Mouse (Mus musculus) stomach, postnatal 0 days (tissue): ENCODE measurements around the gene Idh3a. TPM values are rescaled to one million over a fixed set of nuclear protein-coding genes. Genes with fewer than 3 reads are reported as not detected.

Source experiments
- ATAC-seq: fragments of 200-750 bp; cut with Nextera tagmentation; 2 replicates; pipeline ENCODE4 v1.8.0; 2017; ENCODE audit not compliant: low FRiP score, low TSS enrichment
- DNase-seq: peaks from one replicate; pipeline ENCODE4 v3.0.0-alpha.2; 2016; ENCODE audit warnings: low spot score
- H3K27ac ChIP-seq: fragments of 300-500 bp; sonication (generic); replicated peaks from 2 replicates; pipeline ENCODE4 v1.5.1; 2014; ENCODE audit warnings: mild to moderate bottlenecking, control low read depth
- H3K27me3 ChIP-seq: fragments of 300-500 bp; sonication (generic); 2 replicates; pipeline ENCODE4 v1.6.1; 2014; ENCODE audit warnings: low read length; ENCODE audit not compliant: control insufficient read depth, insufficient read depth
- H3K36me3 ChIP-seq: fragments of 300-500 bp; sonication (generic); 2 replicates; pipeline ENCODE4 v1.6.1; 2014; ENCODE audit warnings: low read length, mixed read lengths; ENCODE audit not compliant: control insufficient read depth, insufficient read depth
- H3K4me1 ChIP-seq: fragments of 300-500 bp; sonication (generic); replicated peaks from 2 replicates; pipeline ENCODE4 v1.6.1; 2014; ENCODE audit warnings: antibody characterized with exemption; ENCODE audit not compliant: control insufficient read depth, insufficient read depth
- H3K4me2 ChIP-seq: fragments of 300-500 bp; sonication (generic); replicated peaks from 2 replicates; pipeline ENCODE4 v1.6.1; 2014; ENCODE audit warnings: low read depth, mild to moderate bottlenecking, control low read depth, moderate library complexity
- H3K4me3 ChIP-seq: fragments of 300-500 bp; sonication (generic); 2 replicates; pipeline ENCODE4 v1.5.1; 2014; ENCODE audit warnings: low read depth, low read length, control low read depth
- H3K9ac ChIP-seq: fragments of 300-500 bp; sonication (generic); 2 replicates; pipeline ENCODE4 v1.6.1; 2014; ENCODE audit warnings: mild to moderate bottlenecking, low read length, control low read depth, mixed read lengths
- H3K9me3 ChIP-seq: fragments of 300-500 bp; sonication (generic); 2 replicates; pipeline ENCODE4 v1.6.1; 2016; ENCODE audit warnings: low read length; ENCODE audit not compliant: control insufficient read depth
- CTCF ChIP-seq: IDR thresholded peaks from 2 replicates; pipeline ENCODE4 v1.5.1; 2016; ENCODE audit warnings: antibody characterized with exemption, low read depth, mild to moderate bottlenecking, moderate library complexity
- EP300 ChIP-seq: optimal IDR thresholded peaks from 2 replicates; pipeline ENCODE3; 2016; ENCODE audit warnings: antibody characterized with exemption
- WGBS: fragments of 180-500 bp; shearing (Covaris S2); extraction: QIAGEN DNeasy Blood & Tissue Kit; methylation state at CpG from one replicate; pipeline ENCODE4 v1.1.7; 2014; 5-methylcytosine and 5-hydroxymethylcytosine counted together
- polyA plus RNA-seq: library from polyadenylated mRNA; unstranded; fragments of >200 nt; fragmentation: Nextera tagmentation; extraction: Ambion mirVana; gene quantifications from 2 replicates; pipeline ENCODE4 v1.2.1, GENCODE M21; 2015

Idh3a gene
- polyA plus RNA-seq, 1 experiment from 2014 or later = 105 TPM

DNA sequence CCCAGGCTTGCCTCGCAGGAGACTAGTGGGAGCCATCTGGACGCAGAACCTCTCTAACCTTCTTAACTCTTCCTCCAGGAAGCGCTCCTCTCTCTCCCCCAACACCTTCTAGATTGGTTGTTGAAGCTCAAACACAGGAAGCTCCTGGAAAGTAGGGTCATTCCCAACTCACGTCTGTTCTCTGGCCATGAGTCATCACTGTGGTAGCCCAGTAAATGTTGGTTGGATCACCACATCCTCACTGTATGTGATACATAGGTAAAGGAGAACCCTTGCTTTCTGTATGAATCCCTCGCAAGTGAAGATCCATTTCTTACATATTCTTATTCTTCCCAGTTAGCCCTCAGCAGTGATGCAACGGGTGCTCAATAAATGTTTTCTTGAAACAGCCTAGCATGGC is 59.4 kb downstream of the Idh3a start:
- H3K9me3 ChIP-seq = no peaks in the 10 kb centered on the region
- TF ChIP-seq CTCF (no peak), EP300 (no peak)
- H3K36me3 ChIP-seq = no peaks in the 10 kb centered on the region
- no peak overlapping the region for H3K9ac ChIP-seq
- ATAC-seq (no peak), DNase-seq (no peak)
- WGBS = 73% methylated on average over 6 of the region's 6 CpGs
- peak overlapping the region; percentile 40 for H3K27ac ChIP-seq
- no peaks in the 10 kb centered on the region for H3K4me1 ChIP-seq
- no peak overlapping the region for H3K4me3 ChIP-seq
- no peak overlapping the region for H3K4me2 ChIP-seq
- H3K27me3 ChIP-seq = no peaks in the 10 kb centered on the region

DNA sequence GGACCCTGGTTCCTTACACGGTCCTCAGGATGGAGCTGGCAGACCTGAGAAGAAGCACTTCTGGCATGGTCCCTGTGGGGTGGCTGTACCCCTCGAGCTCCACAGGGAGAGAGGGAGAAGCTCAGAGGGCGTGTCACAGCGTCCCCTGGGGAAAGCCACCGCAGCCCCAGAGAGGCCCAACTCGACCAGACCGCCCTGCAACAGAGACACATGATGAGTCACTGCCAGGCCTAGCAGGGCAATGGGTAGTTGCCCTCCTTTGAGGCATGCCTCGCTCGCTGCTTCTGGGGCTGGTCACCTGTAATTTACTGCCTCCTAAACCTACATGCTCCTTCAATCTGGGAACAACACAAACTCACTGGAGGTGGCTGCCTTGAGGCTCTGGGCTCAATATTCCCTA is 60.1 kb downstream of the Idh3a start:
- no peak for ATAC-seq
- 67% methylated on average over 9 of the region's 9 CpGs for WGBS

GRCm38 (mm10) chr9:54647456-54647855 is 61.3 kb downstream of the Idh3a start:
- WGBS = 43% methylated on average over 2 of the region's 2 CpGs
- Histone ChIP-seq H3K9me3 (no peaks in the 10 kb centered on the region), H3K27ac (peak overlapping the region; percentile 50; the same call in 1 of the 2 replicates), H3K4me2 (no peak overlapping the region), H3K4me3 (no peak overlapping the region), H3K36me3 (no peaks in the 10 kb centered on the region), H3K9ac (no peak overlapping the region), H3K4me1 (no peaks in the 10 kb centered on the region), H3K27me3 (no peaks in the 10 kb centered on the region)
- ATAC-seq (peak; percentile 6; the same call in 1 of the 2 replicates), DNase-seq (no peak)
- TF ChIP-seq CTCF (no peak), EP300 (peak; percentile 57)

More for the DNA sequence above, 60.1 kb downstream of the Idh3a start:
- H3K36me3 ChIP-seq = no peaks in the 10 kb centered on the region
- H3K4me1 ChIP-seq = no peaks in the 10 kb centered on the region
- H3K27me3 ChIP-seq = no peaks in the 10 kb centered on the region
- TF ChIP-seq CTCF (no peak), EP300 (no peak)
- H3K4me3 ChIP-seq = no peak overlapping the region
- H3K9ac ChIP-seq = no peak overlapping the region
- peak overlapping the region; percentile 31 for H3K27ac ChIP-seq
- H3K4me2 ChIP-seq = no peak overlapping the region
- no peak for DNase-seq
- no peaks in the 10 kb centered on the region for H3K9me3 ChIP-seq

GRCm38 (mm10) chr9:54649360-54649759 is 63.2 kb downstream of the Idh3a start:
- 0 out of 2 replicates have a peak, but pooled peaks have one; percentile 31 for ATAC-seq
- H3K27ac ChIP-seq = peak overlapping the region; percentile 40; the same call in 1 of the 2 replicates
- H3K4me1 ChIP-seq = no peaks in the 10 kb centered on the region
- DNase-seq = no peak
- no peak overlapping the region for H3K4me3 ChIP-seq
- H3K4me2 ChIP-seq = no peak overlapping the region
- H3K9ac ChIP-seq = no peak overlapping the region
- no peaks in the 10 kb centered on the region for H3K9me3 ChIP-seq
- 52% methylated on average over 1 of the region's 1 CpGs for WGBS
- H3K36me3 ChIP-seq = no peaks in the 10 kb centered on the region
- TF ChIP-seq EP300 = no peak
- no peak for TF ChIP-seq CTCF
- H3K27me3 ChIP-seq = no peaks in the 10 kb centered on the region

DNA sequence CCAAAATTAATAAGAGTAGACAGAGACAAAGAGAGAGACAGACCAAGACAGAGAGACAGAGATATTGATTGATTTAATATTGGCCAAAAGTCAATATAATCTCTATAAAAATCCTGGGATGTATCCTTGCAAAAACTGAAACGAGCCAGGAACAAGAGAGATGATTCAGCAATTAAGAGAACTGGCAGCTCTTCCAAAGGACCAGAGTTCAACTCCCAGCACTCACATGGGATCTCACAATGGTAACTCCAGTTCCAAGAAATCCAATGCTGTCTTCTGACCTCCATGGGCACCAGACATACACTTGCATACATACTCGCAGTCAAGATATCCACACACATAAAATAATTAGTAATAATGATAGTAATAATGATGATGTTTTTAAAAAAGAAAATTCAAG is 66.6 kb downstream of the Idh3a start:
- TF ChIP-seq CTCF = no peak
- no peak for TF ChIP-seq EP300
- no peaks in the 10 kb centered on the region for H3K36me3 ChIP-seq
- no peak overlapping the region for H3K27ac ChIP-seq
- H3K9me3 ChIP-seq = no peaks in the 10 kb centered on the region
- H3K4me3 ChIP-seq = no peak overlapping the region
- DNase-seq = no peak
- no peak overlapping the region for H3K4me2 ChIP-seq
- H3K9ac ChIP-seq = no peak overlapping the region
- no peaks in the 10 kb centered on the region for H3K4me1 ChIP-seq
- WGBS = 77% methylated on average over 2 of the region's 2 CpGs
- H3K27me3 ChIP-seq = no peaks in the 10 kb centered on the region
- ATAC-seq = no peak

Other genes starting within 250 kb of the Idh3a start
- 1.8 and 2.2 TPM in 2 replicates for gene Dmxl2, start 84.7 kb upstream of the Idh3a start, polyA plus RNA-seq
- 0.04 TPM in 2 replicates for gene Sh2d7, start 47.4 kb upstream of the Idh3a start, polyA plus RNA-seq
- 6.1 and 7.5 TPM in 2 replicates for gene Cib2, start 26.1 kb upstream of the Idh3a start, polyA plus RNA-seq
- gene Acsbg1, start 75.5 kb downstream of the Idh3a start, polyA plus RNA-seq = 57.7 and 68.3 TPM in 2 replicates
- 5.5 and 6.2 TPM in 2 replicates for gene Dnaja4, start 112.5 kb downstream of the Idh3a start, polyA plus RNA-seq
- 129 and 132 TPM in 2 replicates for gene Wdr61, start 148.2 kb downstream of the Idh3a start, polyA plus RNA-seq
- gene Crabp1, start 178.4 kb downstream of the Idh3a start, polyA plus RNA-seq = 2.8 and 4.1 TPM in 2 replicates